Mouse (Mus musculus) T-cell, adult 2 months (primary cell): ENCODE measurements around the gene Gmnn.

ENCODE experiments used
- DNase-seq: peaks from one replicate; pipeline ENCODE4 v3.0.0; 2022; ENCODE audit warnings: low spot score

The Gmnn gene

GRCm38 (mm10) chr13:24709656-24710396 is 51.9 kb downstream of the Gmnn start:
- no peak for DNase-seq

- DNase-seq: no peak
These were observed 59.6 kb downstream of the Gmnn start for GRCm38 (mm10) chr13:24702128-24702527.
